Mouse (Mus musculus): ENCODE results near the gene Bhlhb9.

DNA sequence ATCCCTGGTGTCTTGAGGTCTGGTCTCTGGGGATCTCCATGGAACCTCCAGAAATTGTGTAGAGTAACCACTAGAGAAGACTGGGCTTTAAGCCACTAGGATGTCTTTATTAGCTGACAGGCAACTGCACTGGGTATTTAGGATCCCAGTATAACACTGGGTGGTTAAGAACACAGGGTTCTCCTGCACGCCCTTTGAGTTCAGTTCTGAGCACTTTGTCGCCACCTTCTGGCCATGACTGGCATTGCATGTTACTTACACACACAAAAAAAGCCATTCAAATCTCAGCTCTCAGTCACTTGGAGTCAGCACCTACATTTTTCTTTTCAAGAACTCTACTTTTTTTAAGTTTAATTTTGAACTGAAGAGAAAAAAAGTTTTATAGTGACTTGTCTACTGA lies 44.6 kb upstream of the Bhlhb9 start:
- TF ChIP-seq CTCF (IDR thresholded peaks at IDR 0.05; ENCODE audit: low read depth, low read length), result peak; percentile 37; the same call in 1 of the 2 replicates
- no peak for TF ChIP-seq POLR2AphosphoS5 (IDR thresholded peaks at IDR 0.05; ENCODE audit: insufficient replicate concordance, low read depth, low read length)
- no peak for TF ChIP-seq GATA2 (IDR thresholded peaks at IDR 0.05; ENCODE audit: borderline replicate concordance, low read depth, low read length)
